Mouse (Mus musculus): ENCODE data around the gene Tas2r102. TPM values are rescaled to one million over a fixed set of nuclear protein-coding genes. Genes with fewer than 3 reads are reported as not detected.

Gene Tas2r102
- not detected in 2 replicates for polyA plus RNA-seq (2015; fragmentation: Nextera tagmentation; extraction: Ambion mirVana)

DNA sequence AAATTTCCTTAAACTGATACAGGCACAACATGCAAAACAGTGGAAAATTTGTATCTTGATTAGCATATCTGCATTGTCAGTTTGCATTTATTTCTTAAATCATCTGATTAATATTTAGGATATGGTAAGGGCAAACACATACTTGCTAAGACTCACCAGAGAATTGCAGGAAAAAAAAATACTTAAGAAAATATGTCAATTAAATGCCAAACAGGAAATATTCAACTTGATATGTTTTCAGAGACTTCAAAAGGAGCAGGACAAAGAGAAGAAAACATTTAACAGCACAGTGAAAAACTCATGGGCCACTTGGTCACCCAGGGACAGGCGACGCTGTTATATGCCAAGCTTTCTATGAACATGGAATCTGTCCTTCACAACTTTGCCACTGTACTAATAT lies at the start of gene Tas2r102:
Gene Tas2r102 (plus strand): TSS at position 301 of the 400 bp plus-strand sequence.
- Histone ChIP-seq H3K9me3 (no peaks in the 10 kb centered on the region), H3K27me3 (no peaks in the 10 kb centered on the region), H3K4me3 (no peak within 1 kb of the TSS), H3K36me3 (no peaks in the 10 kb centered on the region), H3K4me2 (no peak within 1 kb of the TSS), H3K4me1 (replicated peaks) (no peaks in the 10 kb centered on the region), H3K9ac (no peak within 1 kb of the TSS), H3K27ac (replicated peaks) (no peak within 1 kb of the TSS)
- no peak for ATAC-seq (ENCODE audit: low FRiP score, low read depth)
- 95% methylated on average over 2 of the region's 2 CpGs for WGBS

DNA sequence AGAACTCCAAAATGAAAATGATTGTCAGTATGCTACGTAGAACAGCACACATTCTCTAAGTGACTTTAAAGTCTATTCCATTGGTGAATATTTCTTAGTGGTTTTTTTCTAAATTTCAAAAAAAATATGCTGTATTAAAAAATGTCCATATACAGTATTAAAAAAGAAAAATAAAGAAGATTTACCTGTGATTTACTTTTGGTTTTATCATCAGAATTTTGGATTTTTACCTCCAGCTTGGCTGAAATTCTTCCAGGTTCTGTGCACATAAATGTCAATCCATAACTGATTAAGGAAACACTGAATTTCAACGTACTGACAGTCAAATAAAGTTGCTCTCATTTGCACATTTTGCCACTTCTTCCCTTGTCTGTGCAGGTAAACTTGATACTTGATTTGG lies 24.0 kb upstream of the Tas2r102 start, which contains the start of gene Tas2r115:
Gene Tas2r115 (minus strand): TSS at position 101 of the 400 bp plus-strand sequence.
- no peak for ATAC-seq (ENCODE audit: low FRiP score, low read depth)
- no peaks in the 10 kb centered on the region for H3K27me3 ChIP-seq
- H3K4me3 ChIP-seq: no peak within 1 kb of the TSS
- no peak within 1 kb of the TSS for H3K9ac ChIP-seq
- no peaks in the 10 kb centered on the region for H3K9me3 ChIP-seq
- H3K27ac ChIP-seq (replicated peaks): no peak within 1 kb of the TSS
- H3K4me2 ChIP-seq: no peak within 1 kb of the TSS
- WGBS: 77% methylated on average over 2 of the region's 2 CpGs
- H3K36me3 ChIP-seq: no peaks in the 10 kb centered on the region
- H3K4me1 ChIP-seq (replicated peaks): no peaks in the 10 kb centered on the region

DNA sequence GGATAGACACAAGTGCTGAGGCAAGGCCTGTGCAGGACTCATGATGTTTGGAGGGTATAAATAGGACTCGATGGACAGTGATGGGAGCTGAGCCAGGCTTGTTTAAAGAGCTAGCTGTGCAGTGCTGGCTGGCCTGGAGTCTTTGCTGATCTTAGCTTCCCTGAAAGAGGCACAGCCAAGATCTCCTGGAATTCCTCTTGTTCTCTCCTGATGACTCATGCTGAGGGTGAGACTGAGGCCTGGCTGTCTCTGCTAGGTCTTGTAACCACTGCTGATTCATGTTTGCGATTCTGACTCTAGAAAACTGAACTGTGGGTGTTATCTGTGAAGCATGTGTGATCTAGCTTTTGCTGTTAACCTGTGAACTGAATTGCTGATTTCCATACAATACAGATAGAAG lies 11.7 kb upstream of the Tas2r102 start:
- WGBS: 89% methylated on average over 2 of the region's 2 CpGs
- Histone ChIP-seq H3K27ac (replicated peaks) (no peak overlapping the region), H3K9ac (no peak overlapping the region), H3K4me2 (no peak overlapping the region), H3K36me3 (no peaks in the 10 kb centered on the region), H3K4me1 (replicated peaks) (no peaks in the 10 kb centered on the region), H3K9me3 (no peaks in the 10 kb centered on the region), H3K4me3 (no peak overlapping the region), H3K27me3 (no peaks in the 10 kb centered on the region)
- no peak for ATAC-seq (ENCODE audit: low FRiP score, low read depth)

DNA sequence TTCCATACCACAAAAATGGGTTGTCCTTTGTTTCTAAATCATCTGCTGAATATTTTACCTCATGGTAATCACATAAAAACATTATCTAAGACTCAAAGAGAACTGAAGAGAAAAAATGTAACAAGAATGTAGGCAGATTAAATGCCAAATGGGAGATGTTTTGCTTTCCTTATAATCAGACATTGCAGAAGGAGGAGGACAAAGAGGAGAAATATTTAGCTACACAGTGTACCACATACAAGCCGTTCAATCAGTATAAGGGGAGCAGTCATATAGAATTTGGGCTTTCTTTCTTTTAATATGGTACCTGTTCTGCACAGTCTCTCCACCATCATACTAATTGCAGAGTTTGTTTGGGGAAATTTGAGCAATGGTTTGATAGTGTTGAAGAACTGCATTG lies 7.5 kb upstream of the Tas2r102 start, which contains the start of gene Tas2r124:
Gene Tas2r124 (plus strand): TSS at position 301 of the 400 bp plus-strand sequence.
- no peaks in the 10 kb centered on the region for H3K27me3 ChIP-seq
- WGBS: 91% methylated on average over 1 of the region's 1 CpGs
- no peaks in the 10 kb centered on the region for H3K9me3 ChIP-seq
- H3K36me3 ChIP-seq: no peaks in the 10 kb centered on the region
- no peak for ATAC-seq (ENCODE audit: low FRiP score, low read depth)
- H3K4me3 ChIP-seq: no peak within 1 kb of the TSS
- H3K9ac ChIP-seq: no peak within 1 kb of the TSS
- H3K4me2 ChIP-seq: no peak within 1 kb of the TSS
- no peak within 1 kb of the TSS for H3K27ac ChIP-seq (replicated peaks)
- no peaks in the 10 kb centered on the region for H3K4me1 ChIP-seq (replicated peaks)

DNA sequence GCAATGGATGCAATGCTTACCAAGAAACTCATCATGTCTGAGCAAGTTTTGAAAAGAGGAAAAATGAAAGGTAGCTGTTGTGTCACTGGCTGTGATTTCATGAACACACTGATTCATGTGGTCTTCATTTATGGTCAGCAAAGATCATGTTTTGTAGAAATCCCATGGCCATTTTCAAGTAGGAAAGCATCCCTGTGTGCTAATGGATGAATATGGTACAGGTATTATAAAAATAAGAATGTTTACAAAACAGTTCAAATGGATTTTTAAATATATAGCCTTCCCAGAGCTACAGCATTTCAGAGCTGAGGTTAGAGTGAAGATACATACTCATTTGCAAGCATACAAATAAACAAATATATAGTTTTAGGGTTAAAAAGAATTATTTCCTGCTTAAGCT lies 16.1 kb downstream of the Tas2r102 start, which contains the start of gene Tas2r136:
Gene Tas2r136 (minus strand): TSS at position 101 of the 400 bp plus-strand sequence.
- Histone ChIP-seq H3K4me1 (replicated peaks) (no peaks in the 10 kb centered on the region), H3K9ac (no peak within 1 kb of the TSS), H3K4me3 (no peak within 1 kb of the TSS), H3K27me3 (no peaks in the 10 kb centered on the region), H3K27ac (replicated peaks) (no peak within 1 kb of the TSS), H3K4me2 (no peak within 1 kb of the TSS), H3K9me3 (no peaks in the 10 kb centered on the region), H3K36me3 (no peaks in the 10 kb centered on the region)
- ATAC-seq (ENCODE audit: low FRiP score, low read depth): no peak

DNA sequence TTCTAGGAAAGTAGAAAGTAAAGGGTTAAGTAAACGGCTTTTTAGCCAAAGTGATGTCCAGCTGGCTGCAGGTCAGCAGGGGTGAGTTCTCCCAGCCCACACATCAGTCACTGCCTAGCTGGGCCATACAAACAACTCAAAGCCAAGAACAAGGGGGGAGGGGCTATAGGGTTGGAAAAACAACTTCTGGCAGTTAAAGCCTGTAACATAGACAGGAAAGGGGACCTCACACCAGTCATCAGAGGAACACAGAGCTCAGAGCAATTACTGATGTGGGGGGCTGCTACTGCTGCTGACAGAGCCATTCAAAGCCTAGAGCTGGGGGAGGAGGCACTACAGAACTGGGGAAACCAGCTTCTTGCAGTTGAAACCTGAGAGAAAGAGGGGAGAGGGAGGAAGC lies 33.5 kb downstream of the Tas2r102 start:
- no peak overlapping the region for H3K9ac ChIP-seq
- H3K4me2 ChIP-seq: no peak overlapping the region
- no peaks in the 10 kb centered on the region for H3K4me1 ChIP-seq (replicated peaks)
- no peak overlapping the region for H3K27ac ChIP-seq (replicated peaks)
- no peak overlapping the region for H3K4me3 ChIP-seq
- H3K36me3 ChIP-seq: no peaks in the 10 kb centered on the region
- no peaks in the 10 kb centered on the region for H3K27me3 ChIP-seq
- no peak for ATAC-seq (ENCODE audit: low FRiP score, low read depth)
- WGBS: 33% methylated on average over 1 of the region's 1 CpGs
- H3K9me3 ChIP-seq: no peaks in the 10 kb centered on the region; the same call in 1 of the 2 replicates

DNA sequence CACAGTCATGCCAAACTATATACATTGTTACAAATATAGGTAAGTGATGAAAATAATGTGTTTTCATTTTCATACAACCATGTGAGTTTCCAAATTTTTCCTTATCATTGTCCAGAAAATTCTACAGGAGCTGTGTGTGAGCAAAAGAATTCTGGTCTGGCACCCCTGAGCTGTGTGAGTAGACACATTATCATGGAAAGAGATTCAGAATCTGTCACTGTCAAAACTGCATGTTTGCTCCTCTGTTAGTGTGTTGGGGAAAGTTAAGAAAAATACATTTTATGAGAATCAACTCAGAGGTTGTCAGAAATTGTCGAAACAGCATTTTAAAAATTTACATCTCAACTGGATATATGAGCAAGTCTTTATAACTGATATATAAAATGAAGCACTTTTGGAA lies 40.6 kb downstream of the Tas2r102 start, which contains the start of gene Tas2r117:
Gene Tas2r117 (plus strand): TSS at position 301 of the 400 bp plus-strand sequence.
- Histone ChIP-seq H3K4me2 (no peak within 1 kb of the TSS), H3K9me3 (no peaks in the 10 kb centered on the region), H3K4me3 (no peak within 1 kb of the TSS), H3K27me3 (no peaks in the 10 kb centered on the region), H3K36me3 (no peaks in the 10 kb centered on the region), H3K27ac (replicated peaks) (no peak within 1 kb of the TSS), H3K4me1 (replicated peaks) (no peaks in the 10 kb centered on the region), H3K9ac (no peak within 1 kb of the TSS)
- no peak for ATAC-seq (ENCODE audit: low FRiP score, low read depth)
- 83% methylated on average over 1 of the region's 1 CpGs for WGBS

Other genes starting within 250 kb of the Tas2r102 start
- gene Prh1, start 192.3 kb upstream of the Tas2r102 start, polyA plus RNA-seq (2015; fragmentation: Nextera tagmentation; extraction: Ambion mirVana): not detected in 2 replicates
- not detected in 2 replicates for gene Prp2, start 166.2 kb upstream of the Tas2r102 start, polyA plus RNA-seq (2015; fragmentation: Nextera tagmentation; extraction: Ambion mirVana)
- gene A630073D07Rik, start 110.6 kb upstream of the Tas2r102 start, polyA plus RNA-seq (2015; fragmentation: Nextera tagmentation; extraction: Ambion mirVana): not detected in 2 replicates
- not detected in 2 replicates for gene Tas2r120, start 105.2 kb upstream of the Tas2r102 start, polyA plus RNA-seq (2015; fragmentation: Nextera tagmentation; extraction: Ambion mirVana)
- not detected in 2 replicates for gene Tas2r121, start 61.1 kb upstream of the Tas2r102 start, polyA plus RNA-seq (2015; fragmentation: Nextera tagmentation; extraction: Ambion mirVana)
- not detected in 2 replicates for gene Tas2r122, start 50.2 kb upstream of the Tas2r102 start, polyA plus RNA-seq (2015; fragmentation: Nextera tagmentation; extraction: Ambion mirVana)
- gene Tas2r115, start 24.1 kb upstream of the Tas2r102 start, polyA plus RNA-seq (2015; fragmentation: Nextera tagmentation; extraction: Ambion mirVana): not detected in 2 replicates
- not detected in 2 replicates for gene Tas2r124, start 7.4 kb upstream of the Tas2r102 start, polyA plus RNA-seq (2015; fragmentation: Nextera tagmentation; extraction: Ambion mirVana)
- not detected in 2 replicates for gene Tas2r136, start 16.0 kb downstream of the Tas2r102 start, polyA plus RNA-seq (2015; fragmentation: Nextera tagmentation; extraction: Ambion mirVana)
- gene Tas2r117, start 40.7 kb downstream of the Tas2r102 start, polyA plus RNA-seq (2015; fragmentation: Nextera tagmentation; extraction: Ambion mirVana): not detected in 2 replicates
- gene Tas2r123, start 85.0 kb downstream of the Tas2r102 start, polyA plus RNA-seq (2015; fragmentation: Nextera tagmentation; extraction: Ambion mirVana): not detected in 2 replicates
- not detected in 2 replicates for gene Tas2r116, start 93.3 kb downstream of the Tas2r102 start, polyA plus RNA-seq (2015; fragmentation: Nextera tagmentation; extraction: Ambion mirVana)
- not detected in 2 replicates for gene Tas2r110, start 105.9 kb downstream of the Tas2r102 start, polyA plus RNA-seq (2015; fragmentation: Nextera tagmentation; extraction: Ambion mirVana)
- gene Tas2r113, start 130.9 kb downstream of the Tas2r102 start, polyA plus RNA-seq (2015; fragmentation: Nextera tagmentation; extraction: Ambion mirVana): not detected in 2 replicates
- gene Tas2r125, start 147.5 kb downstream of the Tas2r102 start, polyA plus RNA-seq (2015; fragmentation: Nextera tagmentation; extraction: Ambion mirVana): not detected in 2 replicates
- gene Tas2r129, start 189.0 kb downstream of the Tas2r102 start, polyA plus RNA-seq (2015; fragmentation: Nextera tagmentation; extraction: Ambion mirVana): not detected in 2 replicates
- not detected in 2 replicates for gene Tas2r131, start 195.8 kb downstream of the Tas2r102 start, polyA plus RNA-seq (2015; fragmentation: Nextera tagmentation; extraction: Ambion mirVana)
- not detected in 2 replicates for gene Tas2r109, start 218.8 kb downstream of the Tas2r102 start, polyA plus RNA-seq (2015; fragmentation: Nextera tagmentation; extraction: Ambion mirVana)

All from hindbrain, embryonic 15.5 days (tissue).